Mouse (Mus musculus): ENCODE results near the gene Elk4.

DNA sequence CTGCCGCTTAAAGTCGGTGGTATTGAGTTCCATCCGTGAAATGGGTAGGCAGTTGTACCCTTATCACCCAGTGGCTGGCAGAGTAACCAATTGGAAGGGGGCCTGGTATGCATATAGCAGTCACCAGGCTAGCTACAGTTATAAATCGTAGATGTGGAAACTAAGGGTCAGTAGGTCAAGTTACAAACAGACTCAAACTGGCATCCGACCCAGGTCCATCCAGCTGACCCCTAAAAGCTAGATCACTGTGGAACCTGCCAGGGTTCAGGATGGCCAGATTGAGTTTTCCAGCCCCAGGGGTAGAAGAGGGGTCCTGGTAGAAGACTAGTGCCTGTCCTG lies 37.1 kb upstream of the Elk4 start:
- TF ChIP-seq EP300 (IDR thresholded peaks at IDR 0.05; ENCODE audit: low read depth) = no peak
- TF ChIP-seq CTCF (IDR thresholded peaks at IDR 0.05; ENCODE audit: low read depth) = no peak
